Mouse (Mus musculus) liver, embryonic 16.5 days (tissue): ENCODE data around the gene Ttc39d. TPM values are rescaled to one million over a fixed set of nuclear protein-coding genes. Genes with fewer than 3 reads are reported as not detected.

Experiments
- ATAC-seq: fragments of 200-750 bp; cut with Nextera tagmentation; 2 replicates; pipeline ENCODE4 v1.8.0; 2017; ENCODE audit warnings: low read depth, mild to moderate bottlenecking, moderate number of reproducible peaks, moderate library complexity
- H3K27ac ChIP-seq: fragments of 300-500 bp; sonication (generic); 2 replicates; pipeline ENCODE4 v1.5.1; 2014; ENCODE audit warnings: mild to moderate bottlenecking, low read length
- H3K27me3 ChIP-seq: fragments of 300-500 bp; sonication (generic); 2 replicates; pipeline ENCODE4 v1.6.1; 2014; ENCODE audit warnings: low read depth, low read length, mixed read lengths; ENCODE audit not compliant: control insufficient read depth, insufficient read depth
- H3K36me3 ChIP-seq: fragments of 300-500 bp; sonication (generic); 2 replicates; pipeline ENCODE4 v1.6.1; 2014; ENCODE audit warnings: mild to moderate bottlenecking; ENCODE audit not compliant: control insufficient read depth, insufficient read depth
- H3K4me1 ChIP-seq: fragments of 300-500 bp; sonication (generic); 2 replicates; pipeline ENCODE4 v1.6.1; 2014; ENCODE audit warnings: low read depth, low read length, mixed read lengths; ENCODE audit not compliant: control insufficient read depth
- H3K4me2 ChIP-seq: fragments of 300-500 bp; sonication (generic); 2 replicates; pipeline ENCODE4 v1.6.1; 2014; ENCODE audit warnings: low read depth, low read length, mixed read lengths
- H3K4me3 ChIP-seq: fragments of 300-500 bp; sonication (generic); 2 replicates; pipeline ENCODE4 v1.5.1; 2014; ENCODE audit warnings: low read depth, mild to moderate bottlenecking, low read length
- H3K9ac ChIP-seq: fragments of 300-500 bp; sonication (generic); 2 replicates; pipeline ENCODE4 v1.6.1; 2014; ENCODE audit warnings: low read depth, low read length
- H3K9me3 ChIP-seq: fragments of 300-500 bp; sonication (generic); replicated peaks from 2 replicates; pipeline ENCODE4 v1.6.1; 2016; ENCODE audit warnings: low read length; ENCODE audit not compliant: control insufficient read depth
- WGBS: fragments of 180-500 bp; shearing (Covaris S2); extraction: QIAGEN DNeasy Blood & Tissue Kit; methylation state at CpG from one replicate; pipeline ENCODE4 v1.1.7; 2014; ENCODE audit not compliant: insufficient replicate concordance; 5-methylcytosine and 5-hydroxymethylcytosine counted together
- polyA plus RNA-seq: library from polyadenylated mRNA; unstranded; fragments of >200 nt; fragmentation: Nextera tagmentation; extraction: Ambion mirVana; gene quantifications from 2 replicates; pipeline ENCODE4 v1.2.1, GENCODE M21; 2015

Gene Ttc39d
- polyA plus RNA-seq, 1 experiment from 2014 or later = not detected

GRCm38 (mm10) chr17:80169792-80170191 is 37.5 kb upstream of the Ttc39d start:
- Histone ChIP-seq H3K9ac (no peak overlapping the region), H3K4me3 (no peak overlapping the region), H3K9me3 (no peaks in the 10 kb centered on the region), H3K36me3 (no peaks in the 10 kb centered on the region), H3K27me3 (no peaks in the 10 kb centered on the region), H3K4me1 (no peaks in the 10 kb centered on the region), H3K27ac (no peak overlapping the region), H3K4me2 (no peak overlapping the region)
- ATAC-seq = no peak
- WGBS = 66% methylated on average over 6 of the region's 6 CpGs

GRCm38 (mm10) chr17:80170951-80171350 is 36.3 kb upstream of the Ttc39d start:
- Histone ChIP-seq H3K4me1 (no peaks in the 10 kb centered on the region), H3K4me3 (no peak overlapping the region), H3K9ac (no peak overlapping the region), H3K4me2 (no peak overlapping the region), H3K36me3 (no peaks in the 10 kb centered on the region), H3K27ac (no peak overlapping the region), H3K27me3 (no peaks in the 10 kb centered on the region), H3K9me3 (no peaks in the 10 kb centered on the region)
- 71% methylated on average over 7 of the region's 7 CpGs for WGBS
- ATAC-seq = no peak

- Histone ChIP-seq H3K27me3 (no peaks in the 10 kb centered on the region), H3K27ac (no peak overlapping the region), H3K4me2 (no peak overlapping the region), H3K36me3 (no peaks in the 10 kb centered on the region), H3K4me3 (no peak overlapping the region), H3K9me3 (no peaks in the 10 kb centered on the region), H3K4me1 (no peaks in the 10 kb centered on the region), H3K9ac (no peak overlapping the region)
- peak; percentile 58; the same call in 1 of the 2 replicates for ATAC-seq
- 66% methylated on average over 4 of the region's 4 CpGs for WGBS
These were observed 35.3 kb upstream of the Ttc39d start for GRCm38 (mm10) chr17:80171948-80172347.

- 60% methylated on average over 5 of the region's 5 CpGs for WGBS
These were observed 34.5 kb upstream of the Ttc39d start for GRCm38 (mm10) chr17:80172761-80173160.

GRCm38 (mm10) chr17:80173708-80174107 is 33.6 kb upstream of the Ttc39d start:
- 75% methylated on average over 2 of the region's 2 CpGs for WGBS
- no peak overlapping the region for H3K27ac ChIP-seq
- H3K9me3 ChIP-seq = no peaks in the 10 kb centered on the region
- H3K4me1 ChIP-seq = no peaks in the 10 kb centered on the region
- no peak overlapping the region for H3K9ac ChIP-seq
- H3K4me2 ChIP-seq = no peak overlapping the region
- H3K27me3 ChIP-seq = no peaks in the 10 kb centered on the region
- H3K4me3 ChIP-seq = no peak overlapping the region
- no peaks in the 10 kb centered on the region for H3K36me3 ChIP-seq
- no peak for ATAC-seq

More at GRCm38 (mm10) chr17:80172761-80173160, 34.5 kb upstream of the Ttc39d start:
- H3K27ac ChIP-seq = no peak overlapping the region
- H3K36me3 ChIP-seq = no peaks in the 10 kb centered on the region
- H3K4me2 ChIP-seq = no peak overlapping the region
- H3K4me1 ChIP-seq = no peaks in the 10 kb centered on the region
- H3K27me3 ChIP-seq = no peaks in the 10 kb centered on the region
- H3K9ac ChIP-seq = no peak overlapping the region
- H3K4me3 ChIP-seq = no peak overlapping the region
- no peak for ATAC-seq
- no peaks in the 10 kb centered on the region for H3K9me3 ChIP-seq

- no peaks in the 10 kb centered on the region for H3K36me3 ChIP-seq
- H3K27ac ChIP-seq = no peak overlapping the region
- H3K9ac ChIP-seq = no peak overlapping the region
- no peaks in the 10 kb centered on the region for H3K9me3 ChIP-seq
- ATAC-seq = no peak
- H3K4me1 ChIP-seq = no peaks in the 10 kb centered on the region
- no peak overlapping the region for H3K4me2 ChIP-seq
- 50% methylated on average over 3 of the region's 3 CpGs for WGBS
- H3K4me3 ChIP-seq = no peak overlapping the region
- no peaks in the 10 kb centered on the region for H3K27me3 ChIP-seq
These were observed 33.1 kb upstream of the Ttc39d start for GRCm38 (mm10) chr17:80174146-80174545.

GRCm38 (mm10) chr17:80174699-80175385 is 32.4 kb upstream of the Ttc39d start:
- Histone ChIP-seq H3K9me3 (no peaks in the 10 kb centered on the region), H3K27me3 (no peaks in the 10 kb centered on the region), H3K27ac (no peak overlapping the region), H3K9ac (no peak overlapping the region), H3K4me3 (no peak overlapping the region), H3K4me2 (no peak overlapping the region), H3K36me3 (no peaks in the 10 kb centered on the region), H3K4me1 (no peaks in the 10 kb centered on the region)
- 0 out of 2 replicates have a peak, but pooled peaks have one; percentile 19 for ATAC-seq
- WGBS = 64% methylated on average over 19 of the region's 19 CpGs

- Histone ChIP-seq H3K9ac (no peak overlapping the region), H3K4me3 (no peak overlapping the region), H3K4me2 (no peak overlapping the region), H3K4me1 (no peaks in the 10 kb centered on the region), H3K27ac (no peak overlapping the region), H3K27me3 (no peaks in the 10 kb centered on the region), H3K9me3 (no peaks in the 10 kb centered on the region), H3K36me3 (no peaks in the 10 kb centered on the region)
- WGBS = 47% methylated on average over 4 of the region's 4 CpGs
- no peak for ATAC-seq
These were observed 31.9 kb upstream of the Ttc39d start for GRCm38 (mm10) chr17:80175386-80175739.

GRCm38 (mm10) chr17:80175966-80176365 is 31.3 kb upstream of the Ttc39d start:
- 76% methylated on average over 3 of the region's 3 CpGs for WGBS
- H3K9me3 ChIP-seq = no peaks in the 10 kb centered on the region
- H3K4me1 ChIP-seq = no peaks in the 10 kb centered on the region
- no peak overlapping the region for H3K27ac ChIP-seq
- H3K9ac ChIP-seq = no peak overlapping the region
- H3K27me3 ChIP-seq = no peaks in the 10 kb centered on the region
- no peak for ATAC-seq
- no peak overlapping the region for H3K4me2 ChIP-seq
- H3K36me3 ChIP-seq = no peaks in the 10 kb centered on the region
- no peak overlapping the region for H3K4me3 ChIP-seq
